Mouse (Mus musculus): ENCODE results near the gene Ptprd.

Gene Ptprd

DNA sequence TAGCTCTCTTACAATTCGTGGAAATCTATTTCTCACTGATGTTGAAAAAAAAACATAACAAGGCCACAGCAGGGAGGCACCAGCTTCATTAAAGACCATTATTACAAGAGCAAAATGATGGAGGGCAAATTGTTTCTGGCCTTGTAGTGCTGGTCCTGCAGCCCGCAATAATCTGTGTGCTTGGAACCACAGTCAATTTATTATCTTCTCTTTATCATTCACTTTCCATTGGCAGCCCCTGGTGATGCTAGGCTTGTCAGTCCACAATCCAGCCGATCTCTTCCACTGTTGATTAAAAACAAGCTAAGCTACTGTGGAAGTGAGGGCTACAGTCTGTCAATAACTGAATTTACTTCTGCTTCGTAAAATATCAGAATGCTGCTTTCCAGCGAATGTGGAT is 674.4 kb downstream of the Ptprd start:
- WGBS, result 54% methylated on average over 5 of the region's 5 CpGs

DNA sequence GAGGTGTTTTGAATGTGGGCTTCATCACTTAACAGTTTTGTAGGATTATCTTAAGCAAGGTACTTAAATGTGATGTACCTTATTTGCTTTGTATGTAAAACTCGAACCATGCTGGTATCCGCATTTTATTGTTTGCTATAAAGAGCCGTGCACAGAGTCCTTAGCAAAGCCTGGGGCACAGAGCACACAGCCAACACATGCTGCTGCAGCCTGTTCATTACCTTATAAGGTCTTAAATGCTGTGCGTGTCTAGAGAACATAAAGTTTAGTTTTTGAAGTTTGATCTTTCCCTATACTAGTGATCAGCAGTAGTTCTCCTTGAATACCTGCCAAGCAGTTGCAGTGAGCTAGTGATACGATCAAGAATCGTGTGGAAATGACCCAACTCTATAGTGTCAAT is 676.2 kb downstream of the Ptprd start:
- 73% methylated on average over 6 of the region's 6 CpGs for WGBS

DNA sequence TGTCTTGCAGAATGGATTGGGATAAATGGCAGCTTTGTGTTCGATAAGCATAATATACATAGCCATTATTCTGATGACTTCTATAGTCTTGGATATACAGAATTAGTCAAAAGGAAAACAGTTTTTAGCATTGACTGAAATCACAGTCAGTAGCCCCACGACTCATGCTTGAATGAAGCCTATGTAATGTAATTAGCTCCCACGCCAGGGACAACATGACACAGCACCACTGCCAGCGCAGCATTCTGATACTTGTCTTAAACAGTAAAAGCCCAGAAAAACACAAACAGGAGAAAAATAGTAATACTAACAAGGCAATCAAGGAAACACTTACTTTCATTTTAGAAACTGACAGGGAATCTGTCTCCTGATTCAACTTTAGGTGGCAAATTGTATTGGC is 677.2 kb downstream of the Ptprd start:
- WGBS, result 38% methylated on average over 4 of the region's 4 CpGs

- 30% methylated on average over 5 of the region's 5 CpGs for WGBS
Observed at GRCm38 (mm10) chr4:77519166-77519565, 692.6 kb downstream of the Ptprd start.

DNA sequence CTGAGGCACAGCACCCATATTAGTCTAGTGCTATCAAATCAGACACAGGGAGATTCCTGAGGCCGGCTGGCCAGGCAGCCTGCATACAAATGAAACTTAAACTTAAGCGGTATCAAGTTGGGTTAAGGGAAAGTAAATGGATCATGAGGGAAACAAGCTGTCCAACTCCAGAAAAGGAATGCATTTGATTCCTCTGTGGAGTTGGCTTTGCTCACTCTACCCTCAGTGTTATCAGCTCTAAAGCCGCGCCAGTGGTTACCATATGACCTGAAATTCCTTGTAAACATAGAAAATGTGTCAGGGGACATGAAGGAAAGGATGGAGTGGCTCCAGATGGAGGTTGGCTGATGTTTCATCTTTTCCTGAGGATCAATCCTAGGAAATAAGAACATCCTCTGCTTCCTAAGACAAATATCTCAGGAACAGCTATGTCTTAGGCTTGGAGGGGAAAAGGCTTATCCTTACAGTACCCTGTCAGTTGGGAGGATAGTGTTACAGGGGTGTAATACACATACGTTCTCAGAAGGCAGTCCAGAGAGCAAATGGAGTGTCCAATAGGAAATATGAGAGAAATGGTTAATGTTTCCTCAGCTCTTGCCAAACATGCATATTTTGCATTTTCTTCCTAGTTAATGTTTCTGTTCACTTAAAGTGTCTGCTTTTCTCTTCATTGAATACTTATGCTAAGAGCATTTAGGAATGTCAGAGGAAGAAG is 697.7 kb downstream of the Ptprd start:
- 72% methylated on average over 5 of the region's 5 CpGs for WGBS

GRCm38 (mm10) chr4:77513041-77513440 is 698.7 kb downstream of the Ptprd start:
- 52% methylated on average over 3 of the region's 3 CpGs for WGBS

- 32% methylated on average over 7 of the region's 7 CpGs for WGBS
Observed at GRCm38 (mm10) chr4:77454049-77454448, 757.7 kb downstream of the Ptprd start.

- 46% methylated on average over 4 of the region's 4 CpGs for WGBS
Observed at GRCm38 (mm10) chr4:77399146-77399545, 812.6 kb downstream of the Ptprd start.

- 92% methylated on average over 4 of the region's 4 CpGs for WGBS
Observed at GRCm38 (mm10) chr4:77327198-77327597, 884.6 kb downstream of the Ptprd start.

GRCm38 (mm10) chr4:77317060-77317680 is 894.6 kb downstream of the Ptprd start:
- 49% methylated on average over 10 of the region's 10 CpGs for WGBS

DNA sequence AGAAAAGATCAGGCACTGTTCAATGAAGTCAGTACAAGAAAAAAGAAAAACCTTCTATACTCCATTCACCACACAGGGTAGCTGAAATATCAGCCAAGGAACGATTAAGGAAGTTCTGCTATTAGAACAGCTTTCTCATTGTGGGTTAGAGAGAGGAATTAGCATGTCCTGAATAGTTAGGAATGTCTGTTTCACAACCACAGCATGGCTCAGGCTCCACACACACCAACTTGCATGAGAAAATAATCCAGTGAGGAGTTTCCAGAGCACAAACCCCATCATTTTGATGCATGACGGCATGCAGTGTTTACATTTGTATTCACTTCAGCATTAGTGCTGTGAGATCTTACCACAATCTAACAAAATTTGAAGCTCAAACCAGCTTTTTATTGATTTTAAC is 895.1 kb downstream of the Ptprd start:
- 44% methylated on average over 2 of the region's 2 CpGs for WGBS

GRCm38 (mm10) chr4:77310127-77310788 is 901.5 kb downstream of the Ptprd start:
- WGBS, result 75% methylated on average over 3 of the region's 3 CpGs

DNA sequence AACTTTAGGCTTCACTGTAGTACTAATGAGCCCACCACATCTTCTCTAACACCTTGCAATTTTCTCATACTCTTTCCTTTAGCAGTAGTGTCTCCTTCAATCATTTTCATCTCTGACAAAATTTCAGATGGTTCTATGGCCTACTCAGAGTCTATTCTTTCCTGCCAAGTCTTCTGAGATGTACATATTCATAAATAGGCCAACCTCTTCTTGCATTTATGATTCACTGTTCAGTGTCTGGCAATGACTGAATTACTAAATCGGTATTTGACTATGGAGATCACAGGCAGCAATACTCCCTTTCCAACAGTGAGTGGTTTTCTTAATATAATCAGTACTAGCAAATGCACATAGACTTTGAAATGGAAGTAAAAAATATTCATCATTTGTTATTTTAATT is 928.3 kb downstream of the Ptprd start:
- WGBS, result 48% methylated on average over 1 of the region's 1 CpGs

DNA sequence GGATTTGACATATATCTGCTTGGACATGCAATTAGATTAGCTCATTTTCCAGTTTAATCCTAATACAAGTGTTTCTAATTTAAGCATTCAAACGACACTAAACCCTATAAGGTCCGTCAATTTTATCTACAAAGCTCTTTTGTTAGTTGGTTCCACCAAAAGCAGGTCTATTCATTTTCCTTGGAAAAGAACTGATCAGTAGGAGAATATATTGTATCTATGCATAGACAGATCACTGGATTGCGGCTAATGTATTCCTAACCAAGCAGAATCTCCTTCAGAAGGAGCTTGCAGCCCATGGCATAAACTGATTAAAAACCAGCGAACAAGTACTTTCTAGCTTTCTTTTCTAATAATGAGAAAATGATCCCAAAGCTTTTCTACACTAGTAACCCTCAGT is 933.8 kb downstream of the Ptprd start:
- 61% methylated on average over 4 of the region's 4 CpGs for WGBS

- WGBS, result 34% methylated on average over 1 of the region's 1 CpGs
Observed at GRCm38 (mm10) chr4:77259972-77260290, 951.8 kb downstream of the Ptprd start.

GRCm38 (mm10) chr4:77259250-77259971 is 952.4 kb downstream of the Ptprd start:
- WGBS, result 32% methylated on average over 8 of the region's 8 CpGs

GRCm38 (mm10) chr4:77251188-77251587 is 960.6 kb downstream of the Ptprd start:
- 61% methylated on average over 4 of the region's 4 CpGs for WGBS

DNA sequence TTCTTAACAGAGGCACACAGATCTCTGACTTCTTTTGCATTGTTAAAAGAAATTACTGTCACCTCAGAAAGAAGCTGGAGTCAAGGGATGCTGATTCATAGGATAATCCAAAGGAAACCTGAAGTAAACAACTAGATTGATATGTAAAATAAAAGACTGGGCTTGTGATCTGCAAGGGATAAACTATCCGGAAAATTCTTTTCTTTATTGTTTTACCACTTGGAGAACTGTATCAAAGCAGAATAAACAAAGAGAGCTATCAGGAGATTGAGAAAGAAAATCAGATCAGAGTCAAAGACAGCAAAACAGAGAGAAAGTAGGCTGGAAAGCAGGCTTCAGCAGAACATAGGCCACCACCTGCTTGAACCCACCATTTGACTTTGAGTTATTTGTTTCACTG is 962.0 kb downstream of the Ptprd start:
- 53% methylated on average over 1 of the region's 1 CpGs for WGBS

- WGBS, result 93% methylated on average over 1 of the region's 1 CpGs
Observed at GRCm38 (mm10) chr4:77248918-77249317, 962.8 kb downstream of the Ptprd start.

- 79% methylated on average over 6 of the region's 6 CpGs for WGBS
Observed at GRCm38 (mm10) chr4:77241852-77242455, 969.8 kb downstream of the Ptprd start.

DNA sequence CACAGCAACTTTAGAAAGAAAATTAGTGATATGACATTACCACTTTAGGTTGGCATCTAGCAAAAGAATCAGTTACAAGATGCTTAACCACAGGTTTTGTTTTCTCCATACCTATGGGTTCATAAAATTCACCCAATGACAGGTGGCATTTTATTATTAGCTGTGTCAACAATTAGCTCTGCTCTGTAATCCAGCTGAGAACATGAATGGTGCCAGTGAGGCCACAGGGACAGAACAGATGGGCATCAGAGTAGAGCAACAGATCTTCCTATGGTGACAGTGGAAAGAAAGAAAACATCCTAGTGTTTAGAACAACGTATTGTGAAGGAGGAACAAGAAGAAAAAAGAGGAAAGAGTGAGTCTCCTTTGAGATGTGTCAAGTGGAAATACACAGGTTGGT is 973.6 kb downstream of the Ptprd start:
- WGBS, result 61% methylated on average over 1 of the region's 1 CpGs

GRCm38 (mm10) chr4:77233243-77233642 is 978.5 kb downstream of the Ptprd start:
- 54% methylated on average over 2 of the region's 2 CpGs for WGBS

Measured in cerebral cortex, adult 2 months (tissue).